Mouse (Mus musculus) intestine, embryonic 16.5 days (tissue): Measurements from ENCODE around the gene Taf6l. TPM values are rescaled to one million over a fixed set of nuclear protein-coding genes. Genes with fewer than 3 reads are reported as not detected.
"Not testable (repeated sequence)": the region's sequence is repeated elsewhere in the genome, so short reads cannot be mapped to it uniquely, and the experiment has no call there.

Source experiments
- ATAC-seq: fragments of 200-750 bp; cut with Nextera tagmentation; 2 replicates; pipeline ENCODE4 v1.8.0; 2017; ENCODE audit warnings: moderate TSS enrichment, moderate library complexity
- H3K27ac ChIP-seq: fragments of 300-500 bp; sonication (generic); 2 replicates; pipeline ENCODE4 v1.5.1; 2014; ENCODE audit warnings: mild to moderate bottlenecking, low read length
- H3K27me3 ChIP-seq: fragments of 300-500 bp; sonication (generic); replicated peaks from 2 replicates; pipeline ENCODE4 v1.6.1; 2014; ENCODE audit warnings: low read length, control low read depth, mixed read lengths; ENCODE audit not compliant: control insufficient read depth, insufficient read depth
- H3K36me3 ChIP-seq: fragments of 300-500 bp; sonication (generic); 2 replicates; pipeline ENCODE4 v1.6.1; 2014; ENCODE audit warnings: low read length, control low read depth; ENCODE audit not compliant: control insufficient read depth, insufficient read depth
- H3K4me1 ChIP-seq: fragments of 300-500 bp; sonication (generic); 2 replicates; pipeline ENCODE4 v1.6.1; 2014; ENCODE audit warnings: low read length, control low read depth, mixed read lengths; ENCODE audit not compliant: control insufficient read depth, insufficient read depth
- H3K4me2 ChIP-seq: fragments of 300-500 bp; sonication (generic); 2 replicates; pipeline ENCODE4 v1.6.1; 2014; ENCODE audit warnings: low read depth, low read length, control low read depth
- H3K4me3 ChIP-seq: fragments of 300-500 bp; sonication (generic); 2 replicates; pipeline ENCODE4 v1.5.1; 2014; ENCODE audit warnings: mild to moderate bottlenecking, low read length
- H3K9ac ChIP-seq: fragments of 300-500 bp; sonication (generic); 2 replicates; pipeline ENCODE4 v1.6.1; 2014; ENCODE audit warnings: low read depth, low read length
- H3K9me3 ChIP-seq: fragments of 300-500 bp; sonication (generic); 2 replicates; pipeline ENCODE4 v1.6.1; 2016; ENCODE audit warnings: low read length, control low read depth; ENCODE audit not compliant: control insufficient read depth
- WGBS: fragments of 180-500 bp; shearing (Covaris S2); extraction: QIAGEN DNeasy Blood & Tissue Kit; methylation state at CpG from one replicate; pipeline ENCODE4 v1.1.7; 2014; 5-methylcytosine and 5-hydroxymethylcytosine counted together
- microRNA-seq: library from miRNA; unstranded; fragments of <30 nt; microRNA quantifications from one replicate; pipeline ENCODE4, GENCODE M21; 2016
- polyA plus RNA-seq: library from polyadenylated mRNA; unstranded; fragments of >200 nt; fragmentation: Nextera tagmentation; extraction: Ambion mirVana; gene quantifications from 2 replicates; pipeline ENCODE4 v1.2.1, GENCODE M21; 2015

Gene Taf6l
- polyA plus RNA-seq, 1 experiment from 2014 or later: 25.0 TPM

GRCm38 (mm10) chr19:8728335-8729099 is 57.7 kb downstream of the Taf6l start:
- WGBS: 45% methylated on average over 3 of the region's 3 CpGs
- not testable (repeated sequence) for H3K9me3 ChIP-seq, H3K27me3 ChIP-seq, ATAC-seq, H3K27ac ChIP-seq, H3K4me3 ChIP-seq, H3K9ac ChIP-seq, H3K4me1 ChIP-seq, H3K36me3 ChIP-seq, H3K4me2 ChIP-seq

GRCm38 (mm10) chr19:8727495-8728114 is 58.6 kb downstream of the Taf6l start:
- H3K4me3 ChIP-seq: no peak overlapping the region
- H3K36me3 ChIP-seq: peaks cover 3% of the 10 kb centered on the region; the same call in 1 of the 2 replicates
- H3K9me3 ChIP-seq: no peaks in the 10 kb centered on the region
- H3K4me1 ChIP-seq: peaks cover 9% of the 10 kb centered on the region; the same call in 1 of the 2 replicates
- H3K9ac ChIP-seq: no peak overlapping the region
- no peaks in the 10 kb centered on the region for H3K27me3 ChIP-seq
- H3K4me2 ChIP-seq: no peak overlapping the region
- ATAC-seq: no peak
- WGBS: 23% methylated on average over 5 of the region's 5 CpGs
- no peak overlapping the region for H3K27ac ChIP-seq

DNA sequence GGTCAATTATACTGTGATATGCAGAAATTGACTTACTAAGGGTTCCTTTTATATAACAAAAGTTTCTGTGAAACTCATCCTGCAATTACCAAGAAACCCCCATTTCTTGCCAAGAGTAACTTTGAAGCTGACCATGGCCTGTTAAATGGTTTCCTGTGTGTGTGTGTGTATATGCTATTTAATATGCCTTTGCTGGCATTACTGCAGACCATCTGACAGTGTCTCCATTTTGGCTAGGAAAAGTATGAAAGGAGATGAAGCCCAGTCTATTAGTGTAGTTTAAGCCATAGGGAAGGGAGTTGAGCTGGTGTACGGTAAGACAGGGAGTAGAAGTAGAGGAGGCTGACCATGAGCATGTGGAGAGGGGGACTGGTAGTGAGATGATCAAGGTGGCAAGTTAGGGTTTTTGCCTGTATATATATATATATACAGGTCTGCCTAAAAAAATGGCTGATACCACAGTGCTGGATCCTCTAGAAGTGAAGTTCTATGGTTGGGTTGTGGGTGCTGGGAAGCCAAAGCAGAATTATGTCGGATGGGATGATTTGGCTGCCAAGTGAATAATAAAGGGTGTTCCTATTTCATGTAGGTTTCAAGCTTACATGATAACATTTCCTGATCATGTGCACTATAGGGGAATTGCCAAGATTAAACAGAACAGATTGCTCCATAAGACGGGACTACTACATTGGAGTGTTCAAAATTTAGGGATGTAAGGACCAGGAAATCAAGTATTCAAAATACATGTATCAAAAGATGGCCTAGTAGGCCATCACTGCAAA is 59.4 kb downstream of the Taf6l start:
- no peak overlapping the region for H3K9ac ChIP-seq
- 29% methylated on average over 3 of the region's 3 CpGs for WGBS
- H3K4me3 ChIP-seq: no peak overlapping the region
- H3K27ac ChIP-seq: peak overlapping the region; percentile 30; the same call in 1 of the 2 replicates
- no peak overlapping the region for H3K4me2 ChIP-seq
- H3K4me1 ChIP-seq: peaks cover 9% of the 10 kb centered on the region; the same call in 1 of the 2 replicates
- H3K27me3 ChIP-seq: no peaks in the 10 kb centered on the region
- ATAC-seq: no peak
- peaks cover 3% of the 10 kb centered on the region; the same call in 1 of the 2 replicates for H3K36me3 ChIP-seq
- H3K9me3 ChIP-seq: no peaks in the 10 kb centered on the region

- peak overlapping the region; percentile 77 for H3K9ac ChIP-seq
- no peaks in the 10 kb centered on the region for H3K9me3 ChIP-seq
- no peaks in the 10 kb centered on the region for H3K27me3 ChIP-seq
- H3K4me3 ChIP-seq: peak overlapping the region; percentile 59
- H3K36me3 ChIP-seq: peaks cover 3% of the 10 kb centered on the region; the same call in 1 of the 2 replicates
- peaks cover 13% of the 10 kb centered on the region for H3K4me1 ChIP-seq
- H3K27ac ChIP-seq: peak overlapping the region; percentile 8; the same call in 1 of the 2 replicates
- no peak for ATAC-seq
- H3K4me2 ChIP-seq: peak overlapping the region; percentile 53
- WGBS: 41% methylated on average over 4 of the region's 4 CpGs
Measured at GRCm38 (mm10) chr19:8725081-8725613, 61.1 kb downstream of the Taf6l start.

Small RNA genes within 50 kb of the gene (microRNA-seq; reads per million reads assigned to microRNA genes)
- gene Mir6992: not detected

Other genes starting within 250 kb of the Taf6l start
- gene Slc22a8, start 195.2 kb downstream of the Taf6l start, polyA plus RNA-seq: 0.04 and 0.05 TPM in 2 replicates
- not detected in 2 replicates for gene Slc22a6, start 168.4 kb downstream of the Taf6l start, polyA plus RNA-seq
- gene Chrm1, start 122.6 kb downstream of the Taf6l start, polyA plus RNA-seq: 1.2 TPM in 2 replicates
- gene Slc3a2, start 63.0 kb downstream of the Taf6l start, polyA plus RNA-seq: 211 and 225 TPM in 2 replicates
- gene Wdr74, start 50.6 kb downstream of the Taf6l start, polyA plus RNA-seq: 78.1 and 88.7 TPM in 2 replicates
- 0.91 and 1.6 TPM in 2 replicates for gene 1700092M07Rik, start 45.7 kb downstream of the Taf6l start, polyA plus RNA-seq
- gene Stx5a, start 45.0 kb downstream of the Taf6l start, polyA plus RNA-seq: 120 and 124 TPM in 2 replicates
- gene Nxf1, start 29.3 kb downstream of the Taf6l start, polyA plus RNA-seq: 133 and 137 TPM in 2 replicates
- gene Tmem223, start 15.4 kb downstream of the Taf6l start, polyA plus RNA-seq: 161 and 164 TPM in 2 replicates
- gene Tmem179b, start 11.9 kb downstream of the Taf6l start, polyA plus RNA-seq: 110 and 120 TPM in 2 replicates
- 130 and 138 TPM in 2 replicates for gene Polr2g, start 12.2 kb upstream of the Taf6l start, polyA plus RNA-seq
- 3.6 and 4.1 TPM in 2 replicates for gene Zbtb3, start 16.1 kb upstream of the Taf6l start, polyA plus RNA-seq
- 36.0 and 44.0 TPM in 2 replicates for gene Ttc9c, start 32.9 kb upstream of the Taf6l start, polyA plus RNA-seq
- gene Hnrnpul2, start 33.6 kb upstream of the Taf6l start, polyA plus RNA-seq: 3.7 and 4.3 TPM in 2 replicates
- gene AC129217.1, start 43.4 kb upstream of the Taf6l start, polyA plus RNA-seq: not detected in 2 replicates
- 48.5 and 49.7 TPM in 2 replicates for gene Bscl2, start 51.0 kb upstream of the Taf6l start, polyA plus RNA-seq
- gene Gng3, start 52.8 kb upstream of the Taf6l start, polyA plus RNA-seq: 13.3 and 14.3 TPM in 2 replicates
- 1.6 and 1.7 TPM in 2 replicates for gene Lrrn4cl, start 64.4 kb upstream of the Taf6l start, polyA plus RNA-seq
- gene Ubxn1, start 85.1 kb upstream of the Taf6l start, polyA plus RNA-seq: 158 and 170 TPM in 2 replicates
- gene Uqcc3, start 94.5 kb upstream of the Taf6l start, polyA plus RNA-seq: 60.7 and 61.2 TPM in 2 replicates
- 60.7 and 74.8 TPM in 2 replicates for gene Lbhd1, start 97.3 kb upstream of the Taf6l start, polyA plus RNA-seq
- gene Gm49403, start 97.5 kb upstream of the Taf6l start, polyA plus RNA-seq: not detected in 2 replicates
- 79.5 and 89.2 TPM in 2 replicates for gene 1810009A15Rik, start 102.4 kb upstream of the Taf6l start, polyA plus RNA-seq
- not detected in 2 replicates for gene Gm49416, start 102.5 kb upstream of the Taf6l start, polyA plus RNA-seq
- gene Ints5, start 106.6 kb upstream of the Taf6l start, polyA plus RNA-seq: 39.2 and 40.9 TPM in 2 replicates
- gene Ganab, start 111.7 kb upstream of the Taf6l start, polyA plus RNA-seq: 95.7 and 100 TPM in 2 replicates
- gene B3gat3, start 134.0 kb upstream of the Taf6l start, polyA plus RNA-seq: 44.0 and 45.4 TPM in 2 replicates
- gene Rom1, start 142.9 kb upstream of the Taf6l start, polyA plus RNA-seq: 3.1 and 3.3 TPM in 2 replicates
- 22.6 and 23.5 TPM in 2 replicates for gene Eml3, start 143.1 kb upstream of the Taf6l start, polyA plus RNA-seq
- gene Mta2, start 155.5 kb upstream of the Taf6l start, polyA plus RNA-seq: 119 and 130 TPM in 2 replicates
- 30.1 and 31.7 TPM in 2 replicates for gene Tut1, start 167.4 kb upstream of the Taf6l start, polyA plus RNA-seq
- 392 and 445 TPM in 2 replicates for gene Eef1g, start 180.6 kb upstream of the Taf6l start, polyA plus RNA-seq
- 16.5 and 20.8 TPM in 2 replicates for gene Ahnak, start 202.9 kb upstream of the Taf6l start, polyA plus RNA-seq